Mouse (Mus musculus): ENCODE data around the gene Bex3.

GRCm38 (mm10) chrX:136277577-136277976 lies 7.5 kb downstream of the Bex3 start:
- TF ChIP-seq CTCF (IDR thresholded peaks at IDR 0.05; ENCODE audit: borderline replicate concordance, control insufficient read depth, extremely low read depth, insufficient read depth, low read length, poor library complexity) (no peak), POLR2A (IDR thresholded peaks at IDR 0.05; ENCODE audit: control insufficient read depth, extremely low read depth, insufficient read depth, low read length, poor library complexity) (no peak)

Measured in thymus, adult 2 months (tissue).